In genomic region chr2:124089813-124090230, GRCm38 (mm10) we compare ENCODE assay signal across 7 mouse cellular contexts. TPM values are rescaled to one million over a fixed set of nuclear protein-coding genes. Genes with fewer than 3 reads are reported as not detected.
DNase-seq lines count a peak whose midpoint lies in the region; ATAC-seq and TF ChIP-seq lines count a peak whose summit lies in the region.

Gene Sema6d, plus strand, starts transcription at chr2:124089969.

- DNase-seq in right cerebral cortex, adult 18-20 months: peak; percentile 46
- no peak for DNase-seq in right cerebral cortex, postnatal 25 days
- no peak for DNase-seq in heart, postnatal 25 days (ENCODE audit: low spot score)
- DNase-seq in left cerebral cortex, postnatal 10 days (ENCODE audit: extremely low spot score in 1 of 2, low spot score in 2 of 2): peak; percentile 27 to 67
- DNase-seq in midbrain, embryonic 10.5 days (ENCODE audit: low spot score): peak; percentile 45

- H3K36me3 ChIP-seq in midbrain, embryonic 10.5 days: no peaks in the 10 kb centered on the region

- TF ChIP-seq CTCF in embryonic fibroblast, embryonic 13.5 days (IDR thresholded peaks at IDR 0.05; ENCODE audit: borderline replicate concordance, insufficient read depth, low read length): no peak

- no peak for ATAC-seq in inflammation-experienced regulatory T-cells, adult 6 months

- no peaks in the 10 kb centered on the region for H3K4me1 ChIP-seq in embryonic fibroblast, embryonic 13.5 days (ENCODE audit: control insufficient read depth, insufficient read depth, low read length)
- peaks cover 17% of the 10 kb centered on the region for H3K4me1 ChIP-seq in midbrain, embryonic 10.5 days

- 2% methylated on average over 29 of the region's 29 CpGs for WGBS in midbrain, embryonic 10.5 days

- intact Hi-C loops in heart, postnatal 25 days (cut with DNase I): no loop called here
- intact Hi-C loops in left cerebral cortex, postnatal 10 days (cut with DNase I): loop anchor here (5.0 to 10.0 kb wide), 3 partner anchors 775 to 1265 kb away; no protein-coding TSS in a partner anchor

- H3K4me3 ChIP-seq in embryonic fibroblast, embryonic 13.5 days (ENCODE audit: insufficient read depth, low read length): peak within 1 kb of the TSS; percentile 36
- peak within 1 kb of the TSS; percentile 66 for H3K4me3 ChIP-seq in midbrain, embryonic 10.5 days

- H3K9me3 ChIP-seq in midbrain, embryonic 10.5 days (replicated peaks): no peaks in the 10 kb centered on the region

- peaks cover 74% of the 10 kb centered on the region for H3K27me3 ChIP-seq in midbrain, embryonic 10.5 days (ENCODE audit: low read depth, poor library complexity, severe bottlenecking)

- H3K27ac ChIP-seq in embryonic fibroblast, embryonic 13.5 days (ENCODE audit: insufficient read depth, low read length): no peak within 1 kb of the TSS
- peak within 1 kb of the TSS; percentile 61 for H3K27ac ChIP-seq in midbrain, embryonic 10.5 days (replicated peaks)

- no peak for TF ChIP-seq POLR2A in embryonic fibroblast, embryonic 13.5 days (IDR thresholded peaks at IDR 0.05; ENCODE audit: low read depth, low read length)

RNA-seq across cellular contexts. Expression of gene Sema6d, which starts in this region (rescaled TPM):
- 3.6 and 4.5 TPM in 2 replicates for polyA plus RNA-seq in embryonic fibroblast, embryonic 13.5 days (2011; ENCODE audit: insufficient read length, low read depth, missing spikeins)
- total RNA-seq in heart, postnatal 25 days (2021): 10 to 100 TPM; 18.8 to 18.9 TPM
- total RNA-seq in left cerebral cortex, postnatal 10 days (2021): 10 to 100 TPM; 71.8 to 78.0 TPM
- 7.7 and 10.2 TPM in 2 replicates for polyA plus RNA-seq in midbrain, embryonic 10.5 days (2016; fragmentation: Nextera tagmentation; extraction: Ambion mirVana)
- 1 to 10 TPM; 2.2 to 6.6 (median 2.4) TPM for polyA plus RNA-seq in inflammation-experienced regulatory T-cells, adult 6 months (2017; shearing (Covaris generic))

Comparison
In these comparisons a context has a peak if more than half of its experiments do, and no peak if none do; other contexts are left out.
1. DNase-seq: peak in right cerebral cortex, adult 18-20 months (single experiment), left cerebral cortex, postnatal 10 days (2 of 2) and midbrain, embryonic 10.5 days (single experiment); none in right cerebral cortex, postnatal 25 days (single experiment) and heart, postnatal 25 days (single experiment).